Mouse (Mus musculus) adrenal gland, postnatal 10 days (tissue): ENCODE data around the gene Paox. TPM values are rescaled to one million over a fixed set of nuclear protein-coding genes. Genes with fewer than 3 reads are reported as not detected.

Experiments
- DNase-seq: peaks from one replicate; pipeline ENCODE4 v3.0.0; 2021; ENCODE audit warnings: mixed read lengths
- long read RNA-seq, 2 experiments: library from polyadenylated mRNA; stranded (forward); transcript quantifications; one replicate each; pipeline ENCODE4 v2.0.0; 2021
- total RNA-seq, 2 experiments: library from RNA; stranded (reverse); gene quantifications; 2 replicates each; pipeline ENCODE4 v1.2.3; 2021

Gene Paox
- 10 to 100 TPM; 21.2 to 25.1 TPM for total RNA-seq
- long read RNA-seq, experiment 1, full-length matches to known transcripts, result 50 of 70 reads
- long read RNA-seq, experiment 1, partial matches to known transcripts, result 10 of 70 reads
- long read RNA-seq, experiment 1, other reads (novel, unspliced or antisense), result 10 of 70 reads
- long read RNA-seq, experiment 2, full-length matches to known transcripts, result 36 of 46 reads
- long read RNA-seq, experiment 2, partial matches to known transcripts, result 3 of 46 reads
- long read RNA-seq, experiment 2, other reads (novel, unspliced or antisense), result 7 of 46 reads

GRCm38 (mm10) chr7:140115583-140116328, at the start of gene Paox:
Gene Paox (plus strand): TSS chr7:140115799.
- peak; percentile 80 for DNase-seq

DNA sequence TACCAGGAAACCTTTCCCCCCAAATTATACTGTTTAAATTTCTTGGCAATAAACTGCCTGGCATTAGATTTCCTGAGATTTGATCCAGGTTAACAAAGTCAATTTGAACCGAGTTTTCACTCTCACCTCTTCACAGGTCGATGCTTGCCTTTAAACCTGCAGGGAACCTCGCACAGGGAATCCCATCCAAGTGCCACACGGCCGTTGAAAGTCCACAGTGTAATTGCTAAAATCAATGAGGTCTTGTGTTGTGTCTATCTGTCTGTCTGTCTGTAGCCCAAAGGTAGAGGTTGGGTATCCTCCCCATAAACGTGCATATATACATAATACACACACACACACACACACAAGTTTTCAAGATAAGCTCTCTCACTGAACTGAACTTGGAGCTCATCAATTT, 48.2 kb upstream of the Paox start:
- DNase-seq, result no peak

DNA sequence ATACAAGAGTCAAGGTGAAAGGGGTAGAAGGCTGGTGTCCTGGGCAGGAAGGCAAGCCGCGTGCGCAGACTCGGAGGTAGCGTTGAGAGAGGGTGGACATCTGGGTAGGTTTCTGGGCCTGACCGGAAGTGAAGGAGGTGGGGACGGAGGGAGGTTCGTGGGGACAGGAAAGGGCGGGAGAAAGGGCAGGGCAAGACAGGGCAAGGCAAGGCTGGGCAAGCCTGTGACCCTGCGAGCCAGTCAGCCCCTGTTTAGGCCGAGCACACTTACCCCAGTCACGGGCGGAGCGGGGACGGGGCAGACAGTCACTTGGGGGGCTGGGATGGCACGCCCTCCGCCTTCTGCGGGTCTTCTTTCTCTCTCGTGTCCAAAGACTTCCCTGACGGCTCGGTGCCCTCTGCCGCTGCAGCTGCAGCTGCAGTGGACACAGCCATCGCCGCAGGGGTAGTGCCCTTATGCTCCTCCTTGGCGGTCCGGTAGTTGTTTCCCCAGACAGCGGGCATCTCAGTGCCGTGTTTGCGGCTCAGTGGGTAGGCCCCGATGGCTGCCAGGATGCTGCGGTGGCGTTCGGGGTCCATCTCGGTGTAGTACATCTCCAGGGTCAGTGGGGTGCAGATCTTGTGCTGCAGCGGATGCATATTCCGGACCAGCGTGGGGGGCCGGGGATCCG, 45.4 kb upstream of the Paox start:
- DNase-seq, result peak; percentile 36

- no peak for DNase-seq
Measured at GRCm38 (mm10) chr7:140077698-140078097, 37.9 kb upstream of the Paox start.

GRCm38 (mm10) chr7:140078711-140079110, 36.9 kb upstream of the Paox start:
- peak; percentile 81 for DNase-seq

- DNase-seq, result peak; percentile 89
Measured at GRCm38 (mm10) chr7:140080503-140081156, 35.0 kb upstream of the Paox start.

GRCm38 (mm10) chr7:140081408-140082241, 34.0 kb upstream of the Paox start:
- no peak for DNase-seq

DNA sequence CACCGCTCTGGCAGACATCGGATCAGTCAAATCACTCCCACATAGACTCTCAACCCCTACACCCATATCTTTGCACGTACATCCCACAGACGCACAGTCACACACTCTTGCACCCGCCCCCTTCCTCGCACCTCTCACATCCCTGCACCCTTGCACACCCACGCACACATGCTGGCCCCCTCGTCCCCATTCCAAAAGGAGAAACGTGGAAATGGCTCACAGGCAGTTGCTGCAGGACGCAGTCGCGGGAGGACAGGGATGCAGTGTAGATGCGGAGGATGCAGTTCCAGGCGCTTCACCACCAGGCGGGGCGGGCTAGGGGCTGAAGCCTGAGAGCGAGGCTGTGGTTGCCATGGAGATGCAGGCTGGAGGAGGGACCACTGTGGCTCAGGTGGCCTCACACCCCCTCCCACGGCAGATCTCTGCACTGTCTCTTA, 33.3 kb upstream of the Paox start, which contains the start of gene Caly:
Gene Caly, minus strand, starts transcription at position 307 of the 437 bp plus-strand sequence.
- peak; percentile 46 for DNase-seq

DNA sequence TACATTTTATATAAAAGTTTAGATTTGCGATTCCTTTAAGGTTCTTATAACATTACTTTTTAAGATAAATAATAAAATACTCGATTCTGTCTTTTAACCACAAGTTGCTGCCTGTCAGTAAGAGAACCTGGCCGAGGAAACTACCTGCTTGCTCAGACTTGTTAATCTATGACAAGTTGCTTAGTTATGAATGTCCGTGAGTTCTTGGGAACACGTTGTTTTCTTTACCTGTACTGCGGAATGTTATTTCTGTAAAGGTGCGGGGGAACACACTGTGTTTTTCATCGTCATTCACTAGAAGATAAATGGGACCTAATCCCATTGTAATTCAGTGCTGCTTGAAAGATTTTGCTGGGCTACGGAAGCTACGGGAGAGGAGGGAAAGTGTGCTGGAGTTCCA, 25.0 kb upstream of the Paox start:
- DNase-seq, result no peak

- no peak for DNase-seq
Measured at GRCm38 (mm10) chr7:140092924-140093528, 22.6 kb upstream of the Paox start, which contains the start of gene Prap1. Gene Prap1 (plus strand): TSS chr7:140093395.

DNA sequence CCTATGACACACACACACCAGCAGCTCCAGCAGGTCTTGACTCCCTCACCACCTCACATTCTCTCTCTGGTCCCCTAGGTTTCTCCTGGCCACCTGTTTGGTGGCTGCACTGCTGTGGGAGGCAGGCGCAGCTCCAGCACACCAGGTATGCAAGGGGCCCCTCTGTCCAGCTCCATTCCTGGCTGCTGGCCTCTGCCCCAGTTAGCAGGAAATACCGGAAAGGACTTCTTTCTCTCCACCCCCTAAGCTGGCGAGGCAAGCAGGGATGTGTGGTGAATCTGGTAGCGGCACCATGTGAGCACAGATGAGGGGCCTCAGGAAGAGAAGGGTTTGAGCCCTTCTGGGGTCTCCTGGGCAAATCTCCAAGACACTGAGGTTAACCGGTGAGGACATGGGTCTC, 20.6 kb upstream of the Paox start:
- no peak for DNase-seq

DNA sequence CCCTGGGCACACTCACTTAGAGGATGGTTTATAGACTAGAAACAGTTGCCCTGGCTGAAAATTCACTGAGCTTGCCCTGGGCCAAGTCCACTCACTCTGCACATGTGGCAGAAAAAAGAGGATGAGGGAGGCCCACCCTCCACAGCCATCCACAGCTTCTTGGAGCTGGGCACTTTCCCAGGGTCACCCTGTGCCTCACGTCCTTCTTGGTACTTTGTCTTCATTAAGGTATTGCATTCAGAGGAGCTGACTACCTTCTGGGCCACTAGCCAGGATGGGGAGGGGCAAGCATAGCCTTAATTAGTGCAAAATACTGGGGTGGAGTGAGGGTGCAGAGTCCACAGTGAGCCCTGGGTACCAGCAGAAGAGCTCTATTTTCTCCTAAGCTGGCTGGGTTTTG, 20.0 kb upstream of the Paox start:
- DNase-seq, result no peak

GRCm38 (mm10) chr7:140096055-140096454, 19.5 kb upstream of the Paox start:
- no peak for DNase-seq

- DNase-seq, result no peak
Measured at GRCm38 (mm10) chr7:140098466-140098865, 17.1 kb upstream of the Paox start.

DNA sequence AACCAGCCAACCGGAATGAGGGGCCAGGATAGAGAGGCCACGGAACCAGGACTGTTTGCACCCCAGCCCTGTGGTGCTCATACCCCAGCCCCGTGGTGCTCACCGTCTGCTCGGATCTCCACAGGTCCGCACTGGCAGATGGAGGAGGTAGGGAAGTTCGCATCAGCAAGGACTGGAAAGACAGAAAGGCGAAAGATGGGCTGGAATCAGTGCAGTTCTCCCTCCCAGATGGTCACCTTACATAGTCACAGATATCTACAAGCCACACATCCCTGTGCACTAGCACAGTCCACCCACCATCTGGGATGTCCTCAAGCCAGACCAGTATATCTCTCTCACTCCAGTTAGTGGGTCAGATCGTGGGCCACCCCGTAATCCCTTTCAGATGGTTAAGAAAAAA, 14.1 kb upstream of the Paox start:
- no peak for DNase-seq

DNA sequence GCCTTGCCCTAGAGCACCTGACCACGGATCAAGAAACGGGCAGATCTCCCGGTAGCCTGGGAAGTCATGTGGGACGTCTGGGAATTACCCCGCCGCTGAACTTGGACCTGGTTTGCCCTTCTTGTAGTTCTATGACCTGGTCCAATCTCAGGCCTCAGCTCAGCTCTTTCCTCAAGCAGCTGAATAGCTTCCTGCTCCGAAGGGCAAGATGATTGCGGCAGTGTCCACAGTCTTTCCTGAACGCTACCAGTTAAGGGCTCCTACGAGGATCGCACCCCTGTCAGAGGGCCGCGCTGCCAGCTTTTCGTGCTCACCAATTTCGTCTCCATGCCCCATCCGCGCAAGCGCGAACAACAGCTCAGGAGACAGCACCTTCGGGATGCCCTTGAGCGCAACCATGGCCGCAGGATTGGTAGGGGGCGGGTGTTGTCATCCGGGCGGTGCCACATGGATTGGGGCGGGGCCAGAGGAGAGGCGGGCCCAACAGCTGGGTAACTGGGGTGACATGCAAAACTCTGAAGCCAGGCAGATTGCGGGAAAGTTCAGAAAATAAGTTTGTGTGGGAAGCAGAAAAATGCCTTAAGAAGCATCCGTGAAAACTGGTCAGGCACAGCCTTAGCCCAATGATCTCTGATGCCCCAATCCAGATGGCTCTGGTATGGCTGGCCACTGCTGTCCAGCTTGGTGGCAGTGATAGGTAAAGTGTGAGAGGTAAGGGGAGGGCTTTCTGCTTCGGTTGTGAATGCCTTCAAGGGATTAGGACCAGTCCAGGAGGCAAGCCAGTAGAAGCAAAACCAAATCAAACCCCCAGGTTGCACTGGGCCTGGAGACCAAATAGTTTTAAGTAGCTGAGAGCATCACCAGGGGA, 13.4 kb upstream of the Paox start, which contains the start of gene Fuom:
Gene Fuom, minus strand, starts transcription at position 449 of the 868 bp plus-strand sequence.
- DNase-seq, result peak; percentile 95

GRCm38 (mm10) chr7:140104009-140104408, 11.6 kb upstream of the Paox start:
- peak; percentile 61 for DNase-seq

DNA sequence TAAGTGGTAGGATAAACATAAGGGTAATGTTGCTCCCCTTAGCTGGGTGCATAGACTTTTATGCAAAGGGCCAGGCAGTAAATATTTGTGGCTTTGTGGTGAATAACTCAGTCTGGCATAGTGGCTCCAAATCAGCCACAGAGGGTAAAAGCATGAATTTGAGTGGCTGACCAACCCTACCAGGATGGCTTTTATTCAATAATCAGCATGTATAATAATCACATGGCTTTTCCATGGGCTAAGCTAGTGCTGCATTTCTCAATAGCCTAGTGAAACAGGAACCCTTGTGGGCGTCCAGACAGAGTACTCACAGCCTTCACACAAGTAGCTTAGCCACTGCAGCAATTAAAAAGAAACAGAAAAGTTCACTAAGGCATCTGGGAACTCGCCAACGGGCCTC, 3.7 kb upstream of the Paox start:
- DNase-seq, result no peak

GRCm38 (mm10) chr7:140116329-140117054, 893 bp downstream of the Paox start, which contains the start of gene Echs1:
Gene Echs1 (minus strand): TSS chr7:140116476.
- peak; percentile 96 for DNase-seq
